Mouse (Mus musculus) limb, embryonic 11.5 days (tissue): ENCODE data around the gene Rpia. TPM values are rescaled to one million over a fixed set of nuclear protein-coding genes. Genes with fewer than 3 reads are reported as not detected.
A peak's percentile ranks its signal among the peaks of the same experiment; 100 is the strongest.

ENCODE experiments used
- ATAC-seq: fragments of 200-750 bp; cut with Nextera tagmentation; 2 replicates; pipeline ENCODE4 v1.8.0; 2017; ENCODE audit warnings: low read depth; ENCODE audit not compliant: insufficient number of reproducible peaks, low FRiP score, low TSS enrichment
- DNase-seq: peaks from one replicate; pipeline ENCODE4 v3.0.0-alpha.2; 2015; ENCODE audit warnings: low spot score
- H3K27ac ChIP-seq: fragments of 300-500 bp; sonication (generic); replicated peaks from 2 replicates; pipeline ENCODE4 v1.5.1; 2014; ENCODE audit warnings: low read depth, mild to moderate bottlenecking, low read length
- H3K27me3 ChIP-seq: fragments of 300-500 bp; sonication (generic); 2 replicates; pipeline ENCODE4 v1.6.1; 2014; ENCODE audit warnings: mild to moderate bottlenecking, low read length, mixed read lengths; ENCODE audit not compliant: control insufficient read depth, insufficient read depth
- H3K36me3 ChIP-seq: fragments of 300-500 bp; sonication (generic); 2 replicates; pipeline ENCODE4 v1.6.1; 2014; ENCODE audit warnings: mild to moderate bottlenecking, low read length, moderate library complexity, mixed read lengths; ENCODE audit not compliant: control insufficient read depth, insufficient read depth
- H3K4me1 ChIP-seq: fragments of 300-500 bp; sonication (generic); 2 replicates; pipeline ENCODE4 v1.6.1; 2014; ENCODE audit warnings: low read length, mixed read lengths; ENCODE audit not compliant: control insufficient read depth, insufficient read depth
- H3K4me2 ChIP-seq: fragments of 300-500 bp; sonication (generic); 2 replicates; pipeline ENCODE4 v1.6.1; 2014; ENCODE audit warnings: low read depth, mild to moderate bottlenecking, moderate library complexity; ENCODE audit not compliant: severe bottlenecking
- H3K4me3 ChIP-seq: fragments of 300-500 bp; sonication (generic); 2 replicates; pipeline ENCODE4 v1.5.1; 2014; ENCODE audit warnings: low read depth, low read length
- H3K9ac ChIP-seq: fragments of 300-500 bp; sonication (generic); 2 replicates; pipeline ENCODE4 v1.6.1; 2014; ENCODE audit warnings: mild to moderate bottlenecking, low read length
- H3K9me3 ChIP-seq: fragments of 300-500 bp; sonication (generic); 2 replicates; pipeline ENCODE4 v1.6.1; 2016; ENCODE audit warnings: low read length; ENCODE audit not compliant: control insufficient read depth
- WGBS: fragments of 180-500 bp; shearing (Covaris S2); extraction: QIAGEN DNeasy Blood & Tissue Kit; methylation state at CpG from one replicate; pipeline ENCODE4 v1.1.7; 2014; 5-methylcytosine and 5-hydroxymethylcytosine counted together
- polyA plus RNA-seq: library from polyadenylated mRNA; unstranded; fragments of >200 nt; fragmentation: Nextera tagmentation; extraction: Ambion mirVana; gene quantifications from 2 replicates; pipeline ENCODE4 v1.2.1, GENCODE M21; 2014

The Rpia gene
- polyA plus RNA-seq, 1 experiment from 2014 or later: 2.0 TPM

- 78% methylated on average over 11 of the region's 12 CpGs for WGBS
- H3K4me2 ChIP-seq: no peak overlapping the region
- DNase-seq (no peak), ATAC-seq (0 out of 2 replicates have a peak, but pooled peaks have one; percentile 20)
- H3K4me3 ChIP-seq: no peak overlapping the region
- H3K27me3 ChIP-seq: no peaks in the 10 kb centered on the region
- H3K9me3 ChIP-seq: no peaks in the 10 kb centered on the region
- no peaks in the 10 kb centered on the region for H3K36me3 ChIP-seq
- no peak overlapping the region for H3K9ac ChIP-seq
- H3K27ac ChIP-seq: no peak overlapping the region
- H3K4me1 ChIP-seq: no peaks in the 10 kb centered on the region
Measured at GRCm38 (mm10) chr6:70716701-70717393, 75.2 kb downstream of the Rpia start.

Other genes with a start within 250 kb of the Rpia start
- 8.2 and 8.7 TPM in 2 replicates for gene Eif2ak3, start 52.3 kb upstream of the Rpia start, polyA plus RNA-seq
- gene Tex37, start 126.7 kb upstream of the Rpia start, polyA plus RNA-seq: not detected in 2 replicates
- 0.19 TPM in 1 of 2 replicates, not detected in the other for gene Foxi3, start 164.3 kb upstream of the Rpia start, polyA plus RNA-seq